ENCODE assay signal across 9 mouse cellular contexts in the genomic region with DNA sequence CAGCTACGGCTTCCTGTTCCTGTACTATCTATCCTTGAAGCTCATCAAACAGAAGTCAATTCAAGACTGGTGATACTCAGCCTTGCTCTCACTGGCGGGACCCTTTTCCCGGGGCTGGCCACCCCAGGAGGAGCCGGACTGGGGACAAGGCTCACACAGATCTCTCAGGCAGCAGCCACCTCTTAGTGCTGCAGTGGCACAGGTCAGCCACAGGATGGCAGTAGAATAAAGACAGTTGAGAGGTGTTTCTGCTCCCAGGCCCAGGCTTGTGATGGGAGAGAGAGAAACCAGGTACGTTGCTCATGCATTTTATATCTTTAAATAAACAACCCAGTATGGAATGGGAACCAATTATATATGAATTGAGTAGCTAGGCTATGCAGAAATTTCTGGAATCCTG. TPM values are rescaled to one million over a fixed set of nuclear protein-coding genes. Genes with fewer than 3 reads are reported as not detected.
DNase-seq lines count a peak whose midpoint lies in the region; ATAC-seq and TF ChIP-seq lines count a peak whose summit lies in the region.
"Had no signal": no experiment of that assay in that cellular context is flagged by ENCODE, and none has a peak within 500 bp of the region (broad histone marks: within the 10 kb centered on the region; RNA-seq: fewer than 3 reads in every experiment).

No protein-coding gene starts in this region.

- H3K27ac ChIP-seq in cortical plate, adult 2 months (ENCODE audit: insufficient read depth, low read length), result no peak overlapping the region
- H3K27ac ChIP-seq: limb, embryonic 15.5 days had no signal

- ATAC-seq in CD4-positive, CD25-positive, alpha-beta regulatory T cell, adult 4 months, result no peak

- H3K4me1 ChIP-seq in cortical plate, adult 2 months (ENCODE audit: control insufficient read depth, insufficient read depth, low read length), result no peaks in the 10 kb centered on the region

- intact Hi-C loops in heart, postnatal 36 days (cut with DNase I), result no loop called here

- peak; percentile 92 for TF ChIP-seq CTCF in cortical plate, adult 2 months (IDR thresholded peaks at IDR 0.05; ENCODE audit: extremely low read depth, insufficient read depth, low read length)

- no peak overlapping the region for H3K4me3 ChIP-seq in cortical plate, adult 2 months (ENCODE audit: insufficient read depth, low read length)
- H3K4me3 ChIP-seq: limb, embryonic 15.5 days had no signal

- TF ChIP-seq POLR2A in cortical plate, adult 2 months (IDR thresholded peaks at IDR 0.05; ENCODE audit: extremely low read depth, insufficient read depth, low read length), result no peak

- peak; percentile 58 for DNase-seq in CD4-positive, CD25-positive, alpha-beta regulatory T cell, adult 2 months (ENCODE audit: low read depth, low spot score)
- peak; percentile 73 for DNase-seq in R1 (ENCODE audit: low read depth, low spot score)
- DNase-seq in heart, postnatal 36 days, result peak; percentile 28 to 43
- peak; percentile 56 to 76 for DNase-seq in layer of hippocampus, adult 8-10 months (ENCODE audit: low spot score in 2 of 2)
- peak; percentile 75 for DNase-seq in lung, postnatal 36 days
- peak; percentile 35 for DNase-seq in right cerebral cortex, postnatal 14 days

RNA-seq across cellular contexts. Expression of a gene that starts 15.9 kb away (rescaled TPM):
- polyA plus RNA-seq in CD4-positive, CD25-positive, alpha-beta regulatory T cell, adult 4 months (2017; shearing (Covaris generic)), result not detected
- polyA plus RNA-seq in cortical plate, adult 2 months (2012; rRNA removed), result 0.11 and 0.23 TPM in 2 replicates
- total RNA-seq in heart, postnatal 36 days (2021), result not detected
- not detected for total RNA-seq in layer of hippocampus, adult 8-10 months (2022)

RNA-seq across cellular contexts. Expression of a gene that starts 22.6 kb away (rescaled TPM):
- polyA plus RNA-seq in CD4-positive, CD25-positive, alpha-beta regulatory T cell, adult 4 months (2017; shearing (Covaris generic)), result not detected
- 0.04 TPM in 1 of 2 replicates, not detected in the other for polyA plus RNA-seq in cortical plate, adult 2 months (2012; rRNA removed)
- not detected for total RNA-seq in heart, postnatal 36 days (2021)
- not detected for total RNA-seq in layer of hippocampus, adult 8-10 months (2022)
